Mouse (Mus musculus): Measurements from ENCODE around the gene Evc. TPM values are rescaled to one million over a fixed set of nuclear protein-coding genes. Genes with fewer than 3 reads are reported as not detected.

The Evc gene
- total RNA-seq, 2 experiments from 2014 or later = 6.1 to 6.3 TPM

DNA sequence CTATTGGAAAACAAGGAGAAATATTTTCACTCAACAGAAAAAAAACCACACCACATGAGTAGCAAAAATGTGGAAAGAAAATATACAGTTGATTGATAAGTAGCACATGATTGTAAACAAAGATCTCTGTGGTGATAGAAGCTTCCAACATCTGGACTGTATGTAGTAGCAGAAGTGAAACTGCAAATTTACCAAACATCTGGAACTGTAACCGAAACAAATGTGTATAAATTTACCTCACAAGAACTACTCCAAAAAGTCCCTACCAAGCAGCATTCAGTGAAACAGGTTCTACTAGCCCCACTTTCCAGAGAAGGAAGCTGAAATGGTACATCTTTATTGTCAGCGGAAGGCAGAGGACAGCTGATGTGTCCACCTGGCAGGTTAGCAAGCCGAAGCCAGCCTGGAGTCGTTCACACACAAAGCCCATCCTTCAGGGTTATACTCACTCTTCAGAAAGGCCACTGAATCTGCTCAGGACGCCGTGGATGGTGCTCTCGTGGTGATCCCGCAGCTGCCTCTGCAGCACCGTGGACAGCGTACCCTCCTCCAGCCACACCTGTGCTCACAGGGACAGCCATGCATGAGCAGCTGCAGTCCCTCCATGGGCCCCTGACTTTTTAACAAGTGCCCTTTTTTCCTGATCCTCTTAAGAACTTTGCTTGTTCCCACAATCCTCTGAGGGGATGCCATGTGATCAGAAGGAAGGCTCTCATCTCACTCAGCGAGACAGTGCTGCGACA is 23.5 kb downstream of the Evc start:
- DNase-seq = no peak
- intact Hi-C loops (cut with DNase I) = no loop called here

DNA sequence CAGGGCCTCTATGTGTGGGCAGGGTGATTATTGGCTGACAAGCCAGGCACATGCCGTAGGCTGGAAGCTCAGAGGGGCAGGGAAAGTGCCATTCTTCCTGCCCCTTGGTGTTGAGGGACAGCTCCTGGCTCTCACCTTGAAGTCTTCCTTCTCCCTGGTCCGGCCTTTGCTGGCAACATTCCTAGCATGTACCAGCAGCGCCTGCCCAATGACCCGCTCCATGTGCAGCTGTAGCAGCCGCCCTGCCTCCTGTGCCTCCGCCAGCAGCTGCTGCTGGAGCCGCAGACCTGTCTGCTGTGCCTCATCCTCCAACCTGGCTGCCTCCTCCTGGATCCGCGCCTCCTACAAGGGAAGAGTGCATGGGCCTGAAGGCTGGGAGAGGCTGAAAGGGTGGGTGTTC is 26.7 kb downstream of the Evc start:
- intact Hi-C loops (cut with DNase I) = no loop called here
- no peak for DNase-seq

DNA sequence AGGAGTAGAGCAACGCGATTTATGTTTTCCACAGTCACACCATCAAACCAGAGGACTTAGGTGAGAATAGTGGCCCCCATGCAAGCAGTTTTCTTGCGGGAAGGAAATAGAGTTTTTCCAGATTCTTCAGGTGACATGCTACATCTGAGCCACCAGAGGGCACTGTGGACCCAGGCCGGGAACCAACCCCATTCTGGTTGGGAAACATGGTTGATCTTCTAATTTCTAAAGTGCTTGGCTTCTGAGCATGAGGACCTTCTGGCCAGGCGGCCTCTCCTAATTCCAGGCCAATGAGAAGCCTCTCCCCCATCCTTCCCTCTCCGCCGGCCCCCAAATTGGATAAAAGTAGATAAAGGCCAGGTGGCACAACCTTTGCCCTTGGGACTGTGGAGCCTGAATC is 38.3 kb downstream of the Evc start:
- DNase-seq = peak; percentile 15 to 32
- intact Hi-C loops (cut with DNase I) = loop anchor here (1.0 kb wide), 3 partner anchors 56 to 454 kb away; partner anchors contain the start of gene Stk32b

DNA sequence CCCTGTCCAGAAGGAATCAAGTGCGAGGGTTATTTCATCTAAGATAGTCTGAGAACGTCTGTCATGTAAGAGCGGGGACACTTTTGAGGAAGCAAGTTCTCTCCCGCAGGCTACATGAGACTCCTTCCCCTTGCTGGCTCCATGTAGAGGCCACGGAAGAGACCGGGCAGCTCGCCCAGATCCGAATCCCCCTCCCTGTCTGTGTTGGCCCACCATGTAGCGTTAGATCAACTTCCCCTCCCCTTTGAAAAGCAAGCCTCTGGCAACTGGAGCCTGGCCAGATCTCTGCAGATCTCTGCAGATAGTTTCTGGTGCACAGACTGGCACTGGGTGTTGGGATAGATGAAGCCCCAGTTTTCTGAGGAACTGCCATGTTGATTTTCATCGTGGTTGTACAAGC is 40.0 kb downstream of the Evc start:
- no peak for DNase-seq
- intact Hi-C loops (cut with DNase I) = no loop called here

DNA sequence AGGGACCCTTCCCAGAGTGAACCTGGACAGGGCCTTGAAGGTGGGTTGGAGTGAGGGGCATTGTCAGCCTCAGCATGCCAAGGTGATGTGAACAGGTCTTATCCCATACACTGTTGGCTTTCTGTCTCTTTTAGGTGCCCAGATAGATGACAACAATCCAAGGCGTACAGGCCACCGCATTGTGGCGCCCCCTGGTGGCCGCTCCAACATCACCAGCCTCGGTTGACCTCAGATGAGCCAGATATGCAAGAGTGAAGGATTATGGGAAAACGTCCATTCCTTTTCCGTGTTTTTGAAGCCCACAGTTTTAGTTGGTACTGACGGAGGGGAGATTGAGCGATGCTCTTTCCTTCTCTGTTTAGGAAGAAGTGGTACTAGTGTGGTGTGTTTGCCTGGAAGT is 45.7 kb downstream of the Evc start:
- DNase-seq = no peak
- intact Hi-C loops (cut with DNase I) = no loop called here

DNA sequence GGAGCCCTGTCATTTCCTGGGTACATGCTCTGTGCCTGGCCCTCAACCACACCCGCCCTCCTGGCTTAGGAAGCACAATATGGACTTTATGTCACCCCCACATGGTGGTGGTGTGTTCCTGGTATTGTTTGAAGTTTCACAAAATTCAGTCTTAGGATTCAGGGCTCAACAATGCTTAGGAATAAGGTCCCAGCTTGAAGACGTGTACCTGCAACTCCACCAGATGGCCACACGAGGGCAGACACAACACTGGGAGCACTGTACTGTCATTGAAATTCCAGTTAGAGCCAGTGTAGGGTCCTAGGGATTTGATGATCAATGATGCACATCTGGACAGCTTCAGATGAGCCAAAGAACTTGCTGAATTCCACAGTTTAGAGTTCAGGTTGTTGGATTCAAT is 47.5 kb downstream of the Evc start:
- intact Hi-C loops (cut with DNase I) = loop anchor here (5.0 kb wide), 3 partner anchors 122 to 908 kb away; no protein-coding TSS in a partner anchor
- DNase-seq = peak; percentile 13 to 18

DNA sequence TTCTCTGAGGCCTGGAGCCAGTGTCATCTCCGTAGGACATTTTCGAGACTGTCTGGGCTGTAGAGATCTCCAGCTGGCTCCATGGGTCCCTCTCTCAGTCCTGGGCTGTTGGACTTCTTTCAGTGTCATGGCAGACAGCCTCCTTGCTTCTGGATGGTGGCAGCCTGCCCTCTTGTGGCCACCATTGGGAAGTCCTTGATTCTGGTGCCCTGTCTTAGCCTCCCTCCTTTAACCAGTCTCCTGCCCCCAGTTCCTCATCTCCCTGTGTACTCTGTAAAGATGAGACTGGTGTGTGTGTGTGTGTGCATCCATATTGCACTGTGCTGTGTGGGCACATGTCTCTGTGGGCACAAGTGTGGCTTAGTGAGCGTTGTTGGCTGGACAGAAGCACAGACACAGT is 48.3 kb downstream of the Evc start:
- DNase-seq = peak in 1 of 2 experiments; percentile 40

DNA sequence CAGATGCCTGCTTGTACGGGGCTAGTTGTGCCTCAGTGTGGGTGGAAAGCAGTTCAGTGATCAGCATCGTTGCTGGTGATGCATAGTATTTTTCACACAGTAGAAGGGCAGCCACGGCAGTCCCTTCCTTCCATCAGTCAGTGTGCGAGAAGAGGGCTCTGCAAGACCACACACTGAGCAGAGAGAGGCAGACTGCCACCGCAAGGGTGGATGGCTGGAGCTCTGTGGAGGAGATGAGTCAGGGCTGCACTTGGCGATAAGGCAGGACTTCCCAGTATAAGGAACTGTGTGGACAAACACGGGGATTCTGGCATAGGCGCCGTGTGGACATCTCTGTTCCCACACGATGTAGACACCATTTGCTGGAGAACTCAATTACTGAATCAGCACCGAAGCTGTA is 55.7 kb downstream of the Evc start:
- intact Hi-C loops (cut with DNase I) = no loop called here

More for the DNA sequence above, 48.3 kb downstream of the Evc start:
- intact Hi-C loops (cut with DNase I) = loop anchor here (5.0 kb wide), 3 partner anchors 121 to 909 kb away; no protein-coding TSS in a partner anchor

DNA sequence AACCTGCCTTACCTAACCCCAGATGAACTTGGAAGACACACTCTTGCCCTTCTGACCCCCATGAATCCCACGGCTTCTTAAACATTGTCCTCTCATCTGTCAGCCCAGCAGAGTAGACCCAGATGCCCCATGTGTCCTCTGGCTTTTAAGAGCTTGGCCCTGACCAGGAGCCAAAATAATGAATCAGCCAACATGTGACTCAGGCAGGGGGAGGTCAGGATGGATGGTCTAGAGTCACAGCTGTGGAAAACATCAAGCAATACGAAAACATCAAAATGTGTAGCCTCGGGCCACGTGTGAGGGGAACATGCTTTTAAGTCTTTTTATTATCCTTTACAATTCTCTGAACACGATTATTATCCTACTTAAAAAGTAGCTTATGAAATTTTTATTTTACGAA is 72.9 kb downstream of the Evc start:
- no peak for DNase-seq
- intact Hi-C loops (cut with DNase I) = loop anchor here (10.0 kb wide), 1 partner anchor 249 kb away; no protein-coding TSS in a partner anchor

More for the DNA sequence above, 55.7 kb downstream of the Evc start:
- DNase-seq = no peak

DNA sequence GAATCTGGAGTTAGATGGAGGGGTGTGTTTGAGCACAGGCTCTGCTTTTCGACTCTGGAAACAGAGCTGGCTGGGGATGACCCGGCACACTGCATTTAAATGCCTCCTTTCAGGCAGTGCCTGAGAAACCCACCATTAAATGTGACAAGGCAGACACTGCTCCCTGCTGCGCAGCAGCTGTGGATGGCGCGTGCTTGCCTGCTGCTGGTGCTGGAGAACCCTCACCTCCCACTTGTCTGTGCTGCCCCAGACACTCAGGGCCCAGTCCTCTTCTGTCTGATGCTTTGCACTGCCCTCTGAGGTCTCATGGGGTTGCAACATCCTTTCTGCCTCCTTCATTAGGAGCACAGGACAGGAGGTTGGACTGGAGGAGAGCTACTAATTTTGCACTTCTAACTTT is 75.0 kb downstream of the Evc start:
- no peak for DNase-seq
- intact Hi-C loops (cut with DNase I) = loop anchor here (10.0 kb wide), 1 partner anchor 247 kb away; no protein-coding TSS in a partner anchor

DNA sequence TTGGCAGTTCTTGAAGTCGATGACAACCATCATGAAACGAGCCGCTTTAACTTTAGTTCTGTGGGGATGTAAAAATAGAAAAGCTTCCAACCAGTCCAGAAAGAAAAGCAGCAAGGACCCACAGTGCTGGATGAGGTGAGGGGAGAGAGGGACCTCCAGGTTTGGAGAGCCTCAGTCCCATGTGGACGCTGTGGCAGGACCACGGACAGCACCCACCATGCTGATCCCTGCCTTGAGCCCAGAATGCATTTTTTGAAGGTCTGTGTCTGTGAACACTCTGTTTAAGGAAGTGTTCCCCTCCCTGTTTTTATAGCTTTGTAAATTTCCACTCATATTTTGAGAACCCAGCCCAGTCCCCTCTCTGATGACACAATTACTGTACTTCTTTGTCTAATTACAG is 79.5 kb downstream of the Evc start:
- intact Hi-C loops (cut with DNase I) = no loop called here
- DNase-seq = peak in 1 of 2 experiments; percentile 38

DNA sequence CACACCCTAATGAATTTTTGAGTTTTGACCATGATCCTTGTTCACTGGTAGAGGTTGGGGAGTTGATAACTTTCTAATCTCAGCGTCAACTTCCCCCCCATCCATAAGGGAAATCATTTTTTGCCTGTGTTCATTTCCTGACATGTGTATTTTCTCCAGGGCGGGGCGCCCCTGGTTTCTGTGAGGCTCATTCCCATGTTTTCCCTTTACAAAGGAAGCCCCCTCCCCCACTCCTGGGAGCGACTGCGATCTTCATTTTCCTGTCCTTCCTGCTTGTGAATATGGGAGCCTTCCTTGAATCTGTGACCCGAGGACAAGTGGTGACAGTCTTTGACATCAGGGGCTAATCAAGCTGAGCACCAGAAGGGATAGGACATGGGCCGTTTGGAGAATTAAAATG is 79.9 kb downstream of the Evc start:
- DNase-seq = no peak
- intact Hi-C loops (cut with DNase I) = no loop called here

DNA sequence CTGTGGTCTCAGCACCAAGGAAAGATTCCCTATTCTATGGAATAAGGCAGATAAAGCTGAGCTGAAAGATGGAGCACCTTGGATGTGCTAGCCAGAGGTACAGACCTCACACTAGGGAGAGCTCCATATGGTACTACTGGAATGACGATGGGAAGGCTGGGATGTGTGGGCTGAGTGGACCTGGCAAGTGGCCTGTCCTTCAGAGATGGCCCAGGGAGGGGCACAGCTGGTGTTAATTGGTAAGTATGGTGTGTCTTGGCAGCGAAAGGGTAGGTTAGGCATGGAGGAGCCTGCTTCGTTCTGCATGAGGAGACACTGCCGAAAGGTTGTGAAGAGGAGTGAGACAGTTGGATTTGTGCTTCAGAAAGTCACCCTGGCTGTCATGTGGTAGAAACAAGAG is 82.2 kb downstream of the Evc start:
- no peak for DNase-seq
- intact Hi-C loops (cut with DNase I) = no loop called here

DNA sequence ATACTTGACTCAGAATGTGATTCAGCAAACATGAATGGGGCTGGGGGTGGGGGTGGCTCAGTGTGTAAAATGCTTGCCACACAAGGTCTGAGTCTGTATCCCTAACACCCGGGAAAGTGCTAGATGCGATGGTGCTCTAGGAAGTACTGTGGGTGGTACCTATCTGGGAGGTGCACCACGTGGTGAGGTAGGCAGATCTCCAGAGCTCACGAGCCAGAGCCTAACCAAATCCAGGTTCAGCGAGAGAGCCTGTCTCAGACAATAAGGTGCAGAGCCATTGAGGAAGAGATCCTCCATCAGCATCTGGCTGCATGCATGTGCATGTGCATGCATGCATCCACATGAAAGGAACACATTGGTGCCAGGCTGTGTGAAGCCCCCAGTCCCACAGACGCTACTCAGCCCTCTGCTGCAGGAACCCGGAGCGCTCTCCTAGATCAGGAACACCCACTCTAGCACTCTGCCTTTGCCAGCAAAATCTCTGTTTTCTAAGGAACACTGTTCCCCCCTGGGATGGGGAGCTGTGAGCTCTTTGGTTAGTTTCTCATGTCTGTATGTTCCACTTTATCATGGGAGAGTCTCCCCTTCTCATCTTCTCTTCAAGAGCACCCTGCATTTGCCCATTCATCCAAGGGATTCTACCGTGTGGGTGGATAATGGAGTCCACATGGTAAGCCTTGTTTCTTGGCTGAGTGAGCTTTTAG is 84.4 kb downstream of the Evc start:
- intact Hi-C loops (cut with DNase I) = no loop called here
- DNase-seq = no peak

DNA sequence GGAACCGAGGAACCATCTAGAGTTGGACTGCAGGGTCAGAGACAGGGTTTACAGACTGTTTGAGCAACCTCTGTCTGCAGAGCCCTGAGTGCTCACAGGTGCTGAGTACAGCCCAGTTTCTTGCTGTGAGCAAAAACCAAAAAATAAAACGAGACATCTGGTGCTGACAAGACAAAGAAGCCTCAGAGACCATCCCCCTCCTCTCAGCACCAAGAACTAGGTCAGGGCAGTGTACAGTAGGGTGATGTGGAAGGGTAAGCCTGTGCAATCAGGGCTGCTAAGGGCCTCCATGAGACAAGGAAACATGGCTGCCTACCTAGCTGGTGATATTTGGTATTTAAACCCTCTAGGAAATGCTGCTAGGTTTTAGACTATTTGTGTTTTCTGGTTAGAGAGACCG is 85.1 kb downstream of the Evc start:
- intact Hi-C loops (cut with DNase I) = no loop called here
- DNase-seq = no peak

DNA sequence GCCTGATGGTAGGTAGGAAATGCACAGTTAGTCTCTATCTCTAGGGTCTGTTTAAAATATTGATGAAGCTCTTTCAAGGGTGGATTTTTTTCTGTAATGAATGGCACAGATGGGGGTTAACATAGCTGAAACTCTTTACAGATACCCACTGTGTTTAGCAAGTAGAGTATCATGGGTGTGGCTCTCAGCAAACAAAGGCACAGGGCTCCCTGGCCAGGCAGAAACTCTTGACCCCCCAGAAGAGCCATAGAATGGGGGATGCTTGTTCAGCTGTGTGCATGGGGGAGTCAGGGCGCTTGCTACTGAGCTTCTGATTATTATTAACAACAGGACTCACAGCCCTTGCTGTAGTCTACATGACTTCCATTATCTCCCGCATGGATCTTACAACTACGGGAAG is 87.8 kb downstream of the Evc start:
- intact Hi-C loops (cut with DNase I) = no loop called here
- no peak for DNase-seq

DNA sequence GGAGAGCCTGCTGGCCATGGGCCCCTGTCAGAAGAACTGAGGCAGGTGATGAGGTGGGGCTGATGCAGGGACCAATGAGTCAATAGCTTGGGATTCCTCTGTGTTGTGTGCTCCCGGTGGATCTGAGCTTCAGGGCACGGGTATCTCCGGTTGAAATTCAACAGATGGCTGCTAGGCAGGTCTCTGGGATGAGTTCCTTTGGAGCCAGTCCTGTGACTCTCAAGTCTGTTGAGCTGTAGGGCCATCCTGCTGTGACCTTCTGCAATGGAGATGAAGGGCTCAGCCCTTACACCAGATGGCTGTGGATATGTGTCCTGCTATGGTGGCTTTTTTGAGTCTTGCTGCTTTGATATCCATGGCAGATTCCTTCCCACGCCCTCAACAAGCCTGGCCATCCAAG is 89.2 kb downstream of the Evc start:
- DNase-seq = no peak
- intact Hi-C loops (cut with DNase I) = no loop called here

DNA sequence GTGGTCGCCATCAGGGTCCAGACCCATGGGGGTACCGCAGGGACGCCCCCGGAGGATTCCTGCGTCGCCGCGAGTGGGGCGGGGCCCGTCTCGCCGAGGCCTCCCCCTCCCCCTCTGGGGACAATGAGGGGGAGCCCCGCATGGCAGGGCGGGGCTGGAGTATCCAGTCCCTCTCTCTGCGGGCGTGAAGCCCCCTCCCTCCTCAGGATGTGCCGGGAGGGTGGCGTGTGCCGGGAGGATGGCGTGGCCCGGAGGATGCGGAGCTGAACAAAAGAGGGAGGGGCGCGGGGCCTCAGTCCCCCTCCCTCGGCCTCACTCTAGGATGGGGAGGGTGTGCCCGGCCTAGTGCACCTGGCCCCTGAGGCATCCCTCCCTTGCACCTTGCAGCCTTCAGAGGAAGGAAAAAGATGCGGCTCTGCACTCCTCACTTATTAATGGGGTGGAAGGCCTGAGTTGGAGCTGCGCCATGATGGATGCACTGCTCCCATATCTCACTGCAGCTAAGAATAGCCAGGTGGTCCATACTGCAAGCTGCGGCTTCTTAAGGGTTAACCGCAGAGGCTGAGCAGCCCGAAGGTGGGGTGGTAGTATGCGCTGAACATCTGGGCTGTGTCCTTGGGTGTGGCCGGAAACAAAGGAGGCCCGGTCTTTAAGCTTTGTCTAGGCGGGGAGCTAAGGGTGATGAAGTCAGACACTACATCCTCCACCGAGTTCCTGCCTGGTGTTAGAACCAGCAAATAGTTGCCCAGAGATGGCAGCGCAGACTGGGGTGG is 90.4 kb downstream of the Evc start:
- intact Hi-C loops (cut with DNase I) = no loop called here
- DNase-seq = no peak

DNA sequence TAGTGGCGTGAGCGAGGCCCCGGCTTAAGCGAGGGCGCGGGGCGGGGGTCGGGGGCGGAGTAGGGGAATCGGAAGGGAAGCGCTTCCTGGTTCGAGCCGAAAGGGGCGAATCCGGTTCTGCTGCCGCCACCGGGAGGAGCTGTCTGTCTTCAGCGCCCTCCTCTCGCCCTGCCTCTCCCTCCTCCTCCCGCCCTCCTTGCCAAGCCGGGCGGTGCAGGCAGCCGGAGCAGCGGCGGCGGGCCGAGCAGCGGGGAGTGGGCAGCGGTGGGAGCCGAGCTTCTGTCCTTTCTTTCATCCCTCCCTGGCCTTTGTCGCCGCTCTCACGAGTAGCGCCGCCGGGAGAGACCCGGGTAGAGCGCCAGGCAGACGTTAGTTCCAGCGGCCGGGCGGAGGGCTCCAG is 91.0 kb downstream of the Evc start:
- peak; percentile 18 to 35 for DNase-seq
- intact Hi-C loops (cut with DNase I) = no loop called here

DNA sequence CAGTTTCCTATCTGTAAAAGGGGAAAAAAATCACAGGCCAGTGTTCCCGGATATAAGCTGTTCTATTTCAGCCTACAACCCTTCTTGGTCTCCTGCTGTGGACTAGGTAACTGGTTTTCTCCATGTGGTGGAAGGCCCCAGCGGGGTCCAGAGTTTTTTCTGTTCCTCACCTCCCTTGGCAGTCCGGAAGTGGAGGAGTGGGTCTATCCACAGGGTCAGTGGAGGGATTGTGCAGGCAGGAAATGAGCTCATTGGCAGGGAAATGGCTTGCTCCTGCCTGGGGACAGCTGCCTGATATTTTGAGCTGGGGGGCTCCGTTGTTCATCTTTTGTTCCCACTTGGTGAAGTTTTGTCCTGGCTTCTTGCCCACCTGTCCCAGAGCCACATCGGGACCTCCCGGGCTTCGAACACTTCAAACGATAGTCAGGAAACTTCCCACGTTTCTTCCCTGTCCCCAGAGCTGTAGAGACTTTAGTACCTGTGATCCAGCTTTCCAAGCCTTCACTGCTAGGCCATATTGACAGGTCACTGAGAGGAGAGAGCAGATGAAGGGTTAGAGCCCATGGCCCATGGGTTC is 91.9 kb downstream of the Evc start:
- DNase-seq = no peak
- intact Hi-C loops (cut with DNase I) = no loop called here

DNA sequence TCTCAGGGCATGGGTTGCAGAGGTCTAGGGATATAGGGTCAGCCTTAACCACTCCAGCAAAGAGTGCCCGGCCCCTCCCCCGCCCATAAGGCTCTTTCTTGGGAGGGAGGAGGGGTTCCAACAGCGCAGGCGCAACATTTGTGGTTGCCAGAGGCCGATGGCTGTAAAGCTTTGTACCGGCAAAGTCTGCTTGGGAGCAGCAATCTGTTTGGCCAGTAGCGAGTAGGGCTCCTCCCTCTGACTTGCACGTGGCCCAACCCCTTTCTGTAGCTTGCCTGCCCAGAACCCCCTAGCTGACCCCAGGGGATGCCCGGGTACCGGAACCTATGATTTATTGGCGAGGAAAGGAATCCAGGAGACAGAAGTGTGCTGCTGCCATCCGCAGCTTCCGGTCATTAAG is 92.5 kb downstream of the Evc start:
- intact Hi-C loops (cut with DNase I) = no loop called here

More for the DNA sequence above, 92.5 kb downstream of the Evc start:
- no peak for DNase-seq
